Mouse (Mus musculus) small intestine, adult 2 months (tissue): ENCODE data around the gene Igfbp6.

Experiments
- CTCF ChIP-seq: fragments of 200-500 bp; IDR thresholded peaks from 2 replicates; pipeline ENCODE4 v1.5.1; 2012; ENCODE audit warnings: low read depth, mild to moderate bottlenecking, control low read depth, inconsistent platforms, low read length, moderate library complexity, mixed read lengths; ENCODE audit not compliant: insufficient replicate concordance, insufficient read length; ENCODE audit errors: extremely low read depth
- POLR2A ChIP-seq: fragments of 200-500 bp; IDR thresholded peaks from 2 replicates; pipeline ENCODE4 v1.6.1; 2012; ENCODE audit warnings: low read depth, mild to moderate bottlenecking, control low read depth, inconsistent platforms, low read length, moderate library complexity

GRCm38 (mm10) chr15:102126303-102126702, 17.9 kb upstream of the Igfbp6 start:
- TF ChIP-seq CTCF, result no peak
- no peak for TF ChIP-seq POLR2A
